Mouse (Mus musculus): ENCODE data around the gene Trim47. TPM values are rescaled to one million over a fixed set of nuclear protein-coding genes. Genes with fewer than 3 reads are reported as not detected.

The Trim47 gene
- total RNA-seq, 2 experiments from 2014 or later = 2.3 to 12.2 TPM

Other genes with a start within 250 kb of the Trim47 start
- gene Smim5, start 227.2 kb downstream of the Trim47 start, total RNA-seq (2014; fragmentation: Nextera tagmentation) = 40.3 and 83.8 TPM in 2 replicates
- 24.6 and 29.4 TPM in 2 replicates for gene Smim5, start 227.2 kb downstream of the Trim47 start, total RNA-seq (2017)
- 2.0 and 5.2 TPM in 2 replicates for gene Smim6, start 215.2 kb downstream of the Trim47 start, total RNA-seq (2014; fragmentation: Nextera tagmentation)
- not detected in 2 replicates for gene Smim6, start 215.2 kb downstream of the Trim47 start, total RNA-seq (2017)
- 20.8 and 33.2 TPM in 2 replicates for gene Sap30bp, start 193.9 kb downstream of the Trim47 start, total RNA-seq (2014; fragmentation: Nextera tagmentation)
- 251 and 314 TPM in 2 replicates for gene Sap30bp, start 193.9 kb downstream of the Trim47 start, total RNA-seq (2017)
- 19.7 and 22.7 TPM in 2 replicates for gene Recql5, start 193.7 kb downstream of the Trim47 start, total RNA-seq (2014; fragmentation: Nextera tagmentation)
- gene Recql5, start 193.7 kb downstream of the Trim47 start, total RNA-seq (2017) = 17.0 and 21.0 TPM in 2 replicates
- 0.07 and 0.37 TPM in 2 replicates for gene Itgb4, start 152.5 kb downstream of the Trim47 start, total RNA-seq (2014; fragmentation: Nextera tagmentation)
- 0.65 TPM in 1 of 2 replicates, not detected in the other for gene Itgb4, start 152.5 kb downstream of the Trim47 start, total RNA-seq (2017)
- 31.7 and 35.1 TPM in 2 replicates for gene Galk1, start 114.5 kb downstream of the Trim47 start, total RNA-seq (2014; fragmentation: Nextera tagmentation)
- gene Galk1, start 114.5 kb downstream of the Trim47 start, total RNA-seq (2017) = 29.7 and 39.5 TPM in 2 replicates
- 594 and 607 TPM in 2 replicates for gene H3f3b, start 99.2 kb downstream of the Trim47 start, total RNA-seq (2014; fragmentation: Nextera tagmentation)
- gene H3f3b, start 99.2 kb downstream of the Trim47 start, total RNA-seq (2017) = 709 and 905 TPM in 2 replicates
- 27.0 and 53.0 TPM in 2 replicates for gene Unk, start 96.9 kb downstream of the Trim47 start, total RNA-seq (2014; fragmentation: Nextera tagmentation)
- 11.0 and 12.0 TPM in 2 replicates for gene Unk, start 96.9 kb downstream of the Trim47 start, total RNA-seq (2017)
- gene Unc13d, start 49.2 kb downstream of the Trim47 start, total RNA-seq (2014; fragmentation: Nextera tagmentation) = 47.1 and 58.7 TPM in 2 replicates
- gene Unc13d, start 49.2 kb downstream of the Trim47 start, total RNA-seq (2017) = 24.8 and 36.3 TPM in 2 replicates
- gene Wbp2, start 40.2 kb downstream of the Trim47 start, total RNA-seq (2014; fragmentation: Nextera tagmentation) = 57.6 and 94.8 TPM in 2 replicates
- gene Wbp2, start 40.2 kb downstream of the Trim47 start, total RNA-seq (2017) = 21.2 and 23.9 TPM in 2 replicates
- gene Trim65, start 3.9 kb upstream of the Trim47 start, total RNA-seq (2014; fragmentation: Nextera tagmentation) = 17.4 and 20.5 TPM in 2 replicates
- 8.2 and 8.3 TPM in 2 replicates for gene Trim65, start 3.9 kb upstream of the Trim47 start, total RNA-seq (2017)
- gene Mrpl38, start 11.7 kb upstream of the Trim47 start, total RNA-seq (2014; fragmentation: Nextera tagmentation) = 79.8 and 89.1 TPM in 2 replicates
- 39.6 and 49.6 TPM in 2 replicates for gene Mrpl38, start 11.7 kb upstream of the Trim47 start, total RNA-seq (2017)
- gene Fbf1, start 41.0 kb upstream of the Trim47 start, total RNA-seq (2014; fragmentation: Nextera tagmentation) = 27.2 and 30.0 TPM in 2 replicates
- gene Fbf1, start 41.0 kb upstream of the Trim47 start, total RNA-seq (2017) = 21.6 and 32.0 TPM in 2 replicates
- gene Ten1, start 71.6 kb upstream of the Trim47 start, total RNA-seq (2014; fragmentation: Nextera tagmentation) = 82.7 and 85.5 TPM in 2 replicates
- gene Ten1, start 71.6 kb upstream of the Trim47 start, total RNA-seq (2017) = 28.1 and 28.8 TPM in 2 replicates
- gene Acox1, start 71.8 kb upstream of the Trim47 start, total RNA-seq (2014; fragmentation: Nextera tagmentation) = 18.2 and 21.3 TPM in 2 replicates
- gene Acox1, start 71.8 kb upstream of the Trim47 start, total RNA-seq (2017) = 19.9 and 27.1 TPM in 2 replicates
- gene Evpl, start 110.9 kb upstream of the Trim47 start, total RNA-seq (2014; fragmentation: Nextera tagmentation) = 0.32 TPM in 1 of 2 replicates, not detected in the other
- 0.69 and 0.80 TPM in 2 replicates for gene Evpl, start 110.9 kb upstream of the Trim47 start, total RNA-seq (2017)
- gene Srp68, start 147.0 kb upstream of the Trim47 start, total RNA-seq (2014; fragmentation: Nextera tagmentation) = 68.2 and 80.6 TPM in 2 replicates
- gene Srp68, start 147.0 kb upstream of the Trim47 start, total RNA-seq (2017) = 43.9 and 64.9 TPM in 2 replicates
- gene Galr2, start 153.7 kb upstream of the Trim47 start, total RNA-seq (2014; fragmentation: Nextera tagmentation) = not detected in 2 replicates
- not detected in 2 replicates for gene Galr2, start 153.7 kb upstream of the Trim47 start, total RNA-seq (2017)
- gene Exoc7, start 180.0 kb upstream of the Trim47 start, total RNA-seq (2014; fragmentation: Nextera tagmentation) = 52.5 and 57.0 TPM in 2 replicates
- gene Exoc7, start 180.0 kb upstream of the Trim47 start, total RNA-seq (2017) = 17.3 and 25.5 TPM in 2 replicates
- 0.26 TPM in 1 of 2 replicates, not detected in the other for gene Foxj1, start 208.2 kb upstream of the Trim47 start, total RNA-seq (2014; fragmentation: Nextera tagmentation)
- gene Foxj1, start 208.2 kb upstream of the Trim47 start, total RNA-seq (2017) = not detected in 2 replicates

Data from megakaryocyte-erythroid progenitor cell, adult 5-6 weeks (primary cell).